In the genomic region with DNA sequence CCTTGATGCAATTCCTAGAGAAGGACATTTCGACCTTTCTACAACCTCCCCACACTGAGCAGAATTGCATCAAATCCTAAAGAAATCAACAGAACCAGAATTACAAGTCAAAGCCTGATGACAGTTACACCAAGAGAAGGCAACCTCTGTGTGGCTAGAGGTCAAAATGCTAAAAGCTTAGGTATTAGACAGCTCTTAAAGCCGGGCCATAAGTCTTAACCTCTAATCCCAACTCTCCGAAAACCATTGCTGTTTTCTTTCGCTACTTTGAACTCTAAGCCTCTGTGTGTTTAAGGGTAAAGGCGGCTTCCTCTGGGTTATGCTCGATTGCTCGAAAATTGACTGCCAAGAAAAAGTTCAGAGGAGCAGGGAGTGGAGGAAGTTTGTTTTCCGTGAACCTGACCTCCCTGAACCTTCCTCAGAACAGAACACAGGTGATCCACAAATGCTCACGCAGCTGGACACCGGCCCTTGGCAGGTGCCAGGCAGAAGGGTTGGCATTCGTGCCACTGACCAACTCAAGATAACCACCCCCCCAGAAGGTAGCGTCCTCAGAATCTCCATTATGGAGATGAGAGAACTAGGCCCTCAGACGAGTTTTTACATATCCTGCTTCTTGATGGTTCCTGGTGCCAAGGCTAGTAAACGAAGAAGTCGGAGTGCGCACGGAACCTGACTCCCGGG, we compare ENCODE assay signal across 8 mouse cellular contexts. TPM values are rescaled to one million over a fixed set of nuclear protein-coding genes. Genes with fewer than 3 reads are reported as not detected.
DNase-seq lines count a peak whose midpoint lies in the region; ATAC-seq and TF ChIP-seq lines count a peak whose summit lies in the region.

No protein-coding gene starts in this region.

- ATAC-seq in heart, embryonic 16.5 days (replicated peaks; ENCODE audit: extremely low read depth, insufficient read depth, low FRiP score) = no peak
- ATAC-seq in G1E (ENCODE audit: extremely low read depth, insufficient number of reproducible peaks, low FRiP score, poor library complexity, severe bottlenecking) = no peak
- ATAC-seq in forebrain, embryonic 14.5 days = no peak
- no peak for ATAC-seq in limb, embryonic 13.5 days (ENCODE audit: low FRiP score, low read depth)

- H3K9ac ChIP-seq in heart, embryonic 16.5 days (ENCODE audit: low read length) = peak overlapping the region; percentile 86
- H3K9ac ChIP-seq in forebrain, embryonic 14.5 days (ENCODE audit: low read length) = peak overlapping the region; percentile 68
- peak overlapping the region; percentile 72 for H3K9ac ChIP-seq in limb, embryonic 13.5 days

- H3K27ac ChIP-seq in heart, embryonic 16.5 days (ENCODE audit: low read length) = peak overlapping the region; percentile 97
- no peak overlapping the region for H3K27ac ChIP-seq in forebrain, embryonic 14.5 days (ENCODE audit: low read depth, low read length)
- peak overlapping the region; percentile 87; the same call in 1 of the 2 replicates for H3K27ac ChIP-seq in limb, embryonic 13.5 days
- peak overlapping the region; percentile 82 for H3K27ac ChIP-seq in small intestine, adult 2 months (ENCODE audit: insufficient read depth, low read depth, low read length)

- no peak for TF ChIP-seq CTCF in G1E (IDR thresholded peaks at IDR 0.05; ENCODE audit: low read depth, low read length)
- TF ChIP-seq CTCF in small intestine, adult 2 months (IDR thresholded peaks at IDR 0.05; ENCODE audit: extremely low read depth, insufficient read length, insufficient replicate concordance, low read depth, low read length) = no peak

- TF ChIP-seq POLR2A in small intestine, adult 2 months (IDR thresholded peaks at IDR 0.05; ENCODE audit: low read depth, low read length) = no peak

- peaks cover 10% of the 10 kb centered on the region for H3K4me1 ChIP-seq in heart, embryonic 16.5 days (ENCODE audit: control insufficient read depth, insufficient read depth, low read length)
- peaks cover 6% of the 10 kb centered on the region; the same call in 1 of the 2 replicates for H3K4me1 ChIP-seq in G1E (ENCODE audit: insufficient read depth, low read depth, low read length)
- H3K4me1 ChIP-seq in forebrain, embryonic 14.5 days (ENCODE audit: control insufficient read depth, insufficient read depth, low read length) = 0 out of 2 replicates have a peak, but pooled peaks cover 6% of the 10 kb centered on the region
- H3K4me1 ChIP-seq in limb, embryonic 13.5 days = peaks cover 3% of the 10 kb centered on the region; the same call in 1 of the 2 replicates
- H3K4me1 ChIP-seq in small intestine, adult 2 months (ENCODE audit: control insufficient read depth, insufficient read depth, insufficient read length, low read length) = peaks cover 7% of the 10 kb centered on the region

- no peaks in the 10 kb centered on the region for H3K9me3 ChIP-seq in heart, embryonic 16.5 days (replicated peaks; ENCODE audit: control insufficient read depth, low read length)
- no peaks in the 10 kb centered on the region for H3K9me3 ChIP-seq in G1E (replicated peaks)
- no peaks in the 10 kb centered on the region for H3K9me3 ChIP-seq in forebrain, embryonic 14.5 days (replicated peaks; ENCODE audit: control insufficient read depth, low read length)
- no peaks in the 10 kb centered on the region for H3K9me3 ChIP-seq in limb, embryonic 13.5 days

- intact Hi-C loops in heart, postnatal 25 days (cut with DNase I) = loop anchor here (10.0 kb wide), 1 partner anchor 627 kb away; a partner anchor contains a TSS

- peak overlapping the region; percentile 71 for H3K4me3 ChIP-seq in heart, embryonic 16.5 days (ENCODE audit: low read length)
- H3K4me3 ChIP-seq in G1E (ENCODE audit: low read depth, low read length) = peak overlapping the region; percentile 78
- peak overlapping the region; percentile 56 for H3K4me3 ChIP-seq in forebrain, embryonic 14.5 days (ENCODE audit: low read depth, low read length)
- peak overlapping the region; percentile 63 for H3K4me3 ChIP-seq in limb, embryonic 13.5 days
- H3K4me3 ChIP-seq in small intestine, adult 2 months (ENCODE audit: low read depth, low read length) = peak overlapping the region; percentile 80

- no peaks in the 10 kb centered on the region for H3K36me3 ChIP-seq in heart, embryonic 16.5 days (ENCODE audit: control insufficient read depth, insufficient read depth)
- H3K36me3 ChIP-seq in G1E (replicated peaks) = peaks cover 15% of the 10 kb centered on the region
- no peaks in the 10 kb centered on the region for H3K36me3 ChIP-seq in forebrain, embryonic 14.5 days (ENCODE audit: control insufficient read depth, insufficient read depth, low read length)
- H3K36me3 ChIP-seq in limb, embryonic 13.5 days = no peaks in the 10 kb centered on the region
- H3K36me3 ChIP-seq in small intestine, adult 2 months (ENCODE audit: control insufficient read depth, insufficient read depth, low read length) = peaks cover 2% of the 10 kb centered on the region; the same call in 1 of the 2 replicates

- 12% methylated on average over 18 of the region's 18 CpGs for WGBS in heart, embryonic 16.5 days
- WGBS in forebrain, embryonic 14.5 days = 34% methylated on average over 18 of the region's 18 CpGs
- WGBS in limb, embryonic 13.5 days = 24% methylated on average over 18 of the region's 18 CpGs
- 14% methylated on average over 18 of the region's 18 CpGs for WGBS in small intestine, adult 2 months

- no peak for DNase-seq in heart, postnatal 25 days (ENCODE audit: low spot score)
- DNase-seq in G1E (ENCODE audit: low spot score) = no peak
- no peak for DNase-seq in forebrain, embryonic 14.5 days (ENCODE audit: low spot score)
- DNase-seq in adrenal gland, adult 18-20 months (ENCODE audit: low spot score in 2 of 2) = no peak
- no peak for DNase-seq in right cerebral cortex, postnatal 25 days

- H3K27me3 ChIP-seq in heart, embryonic 16.5 days (ENCODE audit: control insufficient read depth, insufficient read depth, low read length) = no peaks in the 10 kb centered on the region
- H3K27me3 ChIP-seq in G1E (ENCODE audit: insufficient read depth, low read length) = no peaks in the 10 kb centered on the region
- H3K27me3 ChIP-seq in forebrain, embryonic 14.5 days (replicated peaks; ENCODE audit: control insufficient read depth, insufficient read depth, low read length) = no peaks in the 10 kb centered on the region
- H3K27me3 ChIP-seq in limb, embryonic 13.5 days = peaks cover 14% of the 10 kb centered on the region; the same call in 1 of the 2 replicates
- H3K27me3 ChIP-seq in small intestine, adult 2 months (ENCODE audit: control insufficient read depth, insufficient read depth, low read length) = no peaks in the 10 kb centered on the region

- H3K4me2 ChIP-seq in heart, embryonic 16.5 days (ENCODE audit: low read depth, low read length) = peak overlapping the region; percentile 67
- H3K4me2 ChIP-seq in forebrain, embryonic 14.5 days (ENCODE audit: low read length) = peak overlapping the region; percentile 55
- peak overlapping the region; percentile 69 for H3K4me2 ChIP-seq in limb, embryonic 13.5 days (replicated peaks)

RNA-seq across cellular contexts. Expression of a gene that starts 0.9 kb away (rescaled TPM):
- polyA plus RNA-seq in heart, embryonic 16.5 days (2015; fragmentation: Nextera tagmentation; extraction: Ambion mirVana) = 362 and 383 TPM in 2 replicates
- total RNA-seq in heart, postnatal 25 days (2021) = 1,000 to 10,000 TPM; 1,149 to 1,208 TPM
- total RNA-seq in G1E (2014; fragmentation: Nextera tagmentation) = 107 and 108 TPM in 2 replicates
- 112 and 124 TPM in 2 replicates for total RNA-seq in G1E (2017)
- polyA plus RNA-seq in G1E (2012) = 11.3 and 14.0 TPM in 2 replicates
- polyA plus RNA-seq in forebrain, embryonic 14.5 days (2014; fragmentation: Nextera tagmentation; extraction: Ambion mirVana) = 107 and 125 TPM in 2 replicates
- 100 and 102 TPM in 2 replicates for polyA plus RNA-seq in limb, embryonic 13.5 days (2015; fragmentation: Nextera tagmentation; extraction: Ambion mirVana)
- polyA plus RNA-seq in small intestine, adult 2 months (2012; rRNA removed) = 15.9 and 22.0 TPM in 2 replicates
- total RNA-seq in adrenal gland, adult 18-20 months (2021) = 100 to 1,000 TPM; 390 to 786 TPM
